Mouse (Mus musculus): ENCODE data around the gene Myl6b.
"Not testable (repeated sequence)": the region's sequence is repeated elsewhere in the genome, so short reads cannot be mapped to it uniquely, and the experiment has no call there.

Myl6b gene

DNA sequence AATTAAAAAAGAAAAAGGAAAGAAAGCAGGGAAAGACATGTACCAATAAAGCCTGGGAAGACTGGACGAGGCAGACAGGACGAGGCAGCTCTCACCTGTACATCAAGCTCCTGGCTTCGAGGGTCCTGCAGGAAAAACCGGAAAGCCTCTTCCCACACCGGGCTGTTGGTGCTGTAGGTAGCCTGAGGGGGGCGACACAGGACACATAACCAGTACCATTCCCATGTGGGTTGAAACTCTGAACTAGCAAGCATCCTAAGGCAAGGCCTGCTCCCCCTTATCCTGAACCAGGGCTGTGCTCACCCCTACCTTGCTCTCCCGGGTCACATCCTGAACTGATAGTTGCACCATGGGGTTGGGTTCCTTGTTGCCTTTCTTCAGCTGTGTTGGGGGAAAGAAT is 20.3 kb upstream of the Myl6b start:
- peak in 1 of 2 experiments; percentile 51 for DNase-seq (ENCODE audit: low spot score in 2 of 2)

- no peak for DNase-seq (ENCODE audit: low spot score in 2 of 2)
Measured at GRCm38 (mm10) chr10:128516677-128517076, 18.2 kb upstream of the Myl6b start.

- DNase-seq (ENCODE audit: low spot score in 2 of 2): no peak
Measured at GRCm38 (mm10) chr10:128516029-128516428, 17.5 kb upstream of the Myl6b start.

DNA sequence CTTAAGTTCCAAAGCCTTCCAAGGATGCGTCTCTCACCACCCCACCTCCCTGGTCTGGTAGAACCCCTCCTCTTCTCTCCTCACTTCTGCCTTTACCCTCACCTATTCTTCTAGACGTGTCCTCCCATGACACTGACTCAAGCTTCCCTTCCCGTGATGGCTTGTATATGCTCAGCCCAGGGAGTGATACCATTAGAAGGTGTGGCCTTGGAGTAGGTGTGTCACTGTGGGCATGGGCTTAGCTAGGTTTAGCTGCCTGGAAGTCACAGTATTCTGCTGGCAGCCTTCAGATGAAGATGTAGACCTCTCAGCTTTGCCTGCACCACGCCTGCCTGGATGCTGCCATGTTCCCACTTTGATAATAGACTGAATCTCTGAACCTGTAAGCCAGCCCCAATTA is 16.6 kb upstream of the Myl6b start:
- DNase-seq (ENCODE audit: low spot score in 2 of 2): no peak

DNA sequence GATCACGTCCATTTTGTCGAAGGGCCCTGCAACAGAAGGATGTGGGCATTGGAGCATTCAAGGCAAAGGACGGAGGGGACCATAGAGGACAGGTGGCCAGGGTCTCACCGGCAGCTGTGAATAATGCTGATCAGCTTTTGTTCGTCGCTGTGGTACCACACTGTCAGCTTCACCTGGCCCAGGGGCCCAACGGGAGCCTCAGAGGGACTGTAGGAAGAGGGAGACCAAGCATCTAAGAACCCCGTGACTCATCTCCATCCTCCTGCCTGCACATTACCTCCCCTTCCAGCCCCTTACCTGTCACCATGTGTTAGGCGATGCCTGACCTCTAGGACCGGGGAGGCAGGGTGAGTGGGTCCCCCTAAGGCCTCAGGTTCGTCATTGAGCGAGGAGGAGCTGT is 13.3 kb upstream of the Myl6b start:
- no peak for DNase-seq (ENCODE audit: low spot score in 2 of 2)

GRCm38 (mm10) chr10:128511189-128511588 is 12.7 kb upstream of the Myl6b start:
- no peak for DNase-seq (ENCODE audit: low spot score in 2 of 2)

GRCm38 (mm10) chr10:128510301-128510700 is 11.8 kb upstream of the Myl6b start:
- DNase-seq (ENCODE audit: low spot score in 2 of 2): no peak

- DNase-seq (ENCODE audit: low spot score in 2 of 2): no peak
Measured at GRCm38 (mm10) chr10:128509831-128510230, 11.3 kb upstream of the Myl6b start.

GRCm38 (mm10) chr10:128509203-128509602 is 10.7 kb upstream of the Myl6b start:
- no peak for DNase-seq (ENCODE audit: low spot score in 2 of 2)

DNA sequence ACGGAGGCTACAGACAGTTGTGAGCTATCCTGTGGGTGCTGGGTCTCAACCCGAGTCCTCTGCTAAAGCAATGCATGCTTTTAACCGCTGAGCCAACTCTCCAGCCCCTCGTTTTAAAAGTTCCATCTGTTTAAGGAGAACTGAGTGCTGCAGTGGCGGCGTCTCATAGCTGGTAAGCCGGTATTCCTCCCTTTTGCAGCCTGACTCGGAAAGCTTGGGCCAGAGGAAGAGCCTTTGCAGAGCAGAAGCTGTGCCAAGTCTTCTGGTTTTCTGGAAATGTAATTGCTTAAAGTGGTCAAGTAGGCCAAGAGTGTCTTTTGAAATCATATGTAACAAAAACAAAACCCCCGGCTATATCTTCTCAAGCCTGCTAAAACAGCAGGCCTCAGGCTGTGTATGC is 9.8 kb upstream of the Myl6b start:
- no peak for DNase-seq (ENCODE audit: low spot score in 2 of 2)

- DNase-seq (ENCODE audit: low spot score in 2 of 2): no peak
Measured at GRCm38 (mm10) chr10:128505974-128506373, 7.5 kb upstream of the Myl6b start.

DNA sequence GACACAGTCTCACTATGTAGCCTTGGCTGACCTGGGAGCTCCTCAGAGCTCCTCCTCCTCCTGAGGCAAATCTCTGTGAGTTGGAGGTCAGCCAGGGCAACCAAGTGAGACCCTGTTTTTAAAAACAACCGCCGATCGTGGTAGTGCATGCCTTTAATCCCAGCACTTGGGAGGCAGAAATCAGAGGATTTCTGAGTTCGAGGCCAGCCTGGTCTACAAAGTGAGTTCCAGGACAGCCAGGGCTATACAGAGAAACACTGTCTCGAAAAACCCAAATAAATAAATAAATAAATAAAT is 6.8 kb upstream of the Myl6b start:
- not testable (repeated sequence) for DNase-seq (ENCODE audit: low spot score in 2 of 2)

GRCm38 (mm10) chr10:128504641-128505370 is 6.3 kb upstream of the Myl6b start:
- DNase-seq (ENCODE audit: low spot score in 2 of 2): no peak

GRCm38 (mm10) chr10:128504012-128504411 is 5.5 kb upstream of the Myl6b start:
- DNase-seq (ENCODE audit: low spot score in 2 of 2): no peak

GRCm38 (mm10) chr10:128503532-128503931 is 5.0 kb upstream of the Myl6b start:
- DNase-seq (ENCODE audit: low spot score in 2 of 2): no peak

DNA sequence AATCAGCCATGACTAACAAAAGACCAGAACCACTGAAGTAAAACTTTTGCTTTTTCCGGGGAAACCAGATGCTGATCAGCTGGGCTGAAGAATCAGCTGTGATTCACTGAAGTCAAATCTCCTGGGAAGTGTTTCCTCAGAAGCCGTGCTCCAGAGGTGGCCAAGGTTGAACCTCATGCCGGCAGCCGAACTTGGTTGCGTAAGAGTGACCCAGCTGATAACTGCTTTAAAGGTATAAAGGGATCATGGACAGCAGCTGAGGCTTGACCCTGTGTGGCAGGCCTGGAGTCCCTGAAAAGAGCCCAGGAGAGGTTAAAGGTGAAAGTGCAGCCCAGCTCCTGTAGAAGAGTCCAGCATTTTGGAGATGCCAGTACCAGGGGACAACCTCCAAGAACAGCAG is 3.9 kb upstream of the Myl6b start:
- DNase-seq (ENCODE audit: low spot score in 2 of 2): no peak

DNA sequence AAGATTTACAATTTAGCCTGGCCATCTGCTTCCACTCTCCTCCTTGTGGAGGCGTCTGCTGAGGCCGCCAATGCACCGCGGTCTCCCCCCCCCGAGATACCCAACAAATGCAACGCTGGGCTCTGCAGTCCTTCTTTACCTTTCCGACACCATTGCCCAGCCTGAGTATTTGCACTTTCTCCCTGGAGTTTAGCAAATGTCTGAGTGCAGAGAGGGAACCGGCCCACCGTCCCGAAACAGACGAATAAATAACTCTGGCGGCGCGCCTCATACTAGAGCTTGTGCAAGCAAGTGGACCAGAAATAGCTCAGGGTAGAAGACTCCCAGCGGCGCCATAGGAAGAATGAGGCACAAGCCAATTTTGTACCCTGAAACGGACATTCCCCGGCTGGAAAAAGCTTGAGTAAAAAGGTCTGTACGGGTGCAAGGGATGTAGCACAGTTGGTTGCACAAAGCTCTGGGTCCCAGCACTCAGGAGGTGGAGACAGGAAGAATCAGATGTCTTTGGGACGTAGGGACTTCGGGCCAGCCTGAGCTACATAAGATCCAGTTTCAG is 709 bp upstream of the Myl6b start:
- DNase-seq (ENCODE audit: low spot score in 2 of 2): peak; percentile 69 to 79

DNA sequence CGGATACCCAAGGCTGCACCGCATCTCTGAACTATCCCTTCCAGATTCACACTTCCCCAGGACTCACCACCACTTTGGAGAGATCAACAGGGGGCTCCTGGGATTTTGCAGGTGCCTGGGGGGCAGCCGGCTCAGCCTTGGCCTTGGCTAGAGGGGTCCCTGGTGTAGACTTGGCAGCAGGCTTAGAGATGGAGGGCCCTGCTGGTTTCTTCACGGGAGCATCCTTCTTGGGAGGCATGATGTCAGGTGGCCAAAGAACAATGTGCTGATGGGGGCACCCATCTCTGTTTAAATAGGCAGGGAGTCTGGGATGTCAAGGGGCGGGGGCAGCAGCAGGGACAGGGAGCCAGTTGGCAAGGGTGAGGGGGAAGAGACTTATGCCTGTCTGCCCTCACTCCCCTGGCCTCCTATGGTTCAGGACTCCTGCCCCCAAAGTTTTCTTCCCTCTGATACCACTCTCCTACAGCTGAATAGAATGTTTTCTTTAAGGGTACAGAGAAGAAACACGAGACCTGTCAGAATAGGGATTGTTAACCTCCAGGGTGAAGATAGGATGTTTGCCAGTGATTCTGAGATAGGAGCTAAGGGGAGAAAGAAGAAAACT is 1.2 kb downstream of the Myl6b start:
- no peak for DNase-seq (ENCODE audit: low spot score in 2 of 2)

DNA sequence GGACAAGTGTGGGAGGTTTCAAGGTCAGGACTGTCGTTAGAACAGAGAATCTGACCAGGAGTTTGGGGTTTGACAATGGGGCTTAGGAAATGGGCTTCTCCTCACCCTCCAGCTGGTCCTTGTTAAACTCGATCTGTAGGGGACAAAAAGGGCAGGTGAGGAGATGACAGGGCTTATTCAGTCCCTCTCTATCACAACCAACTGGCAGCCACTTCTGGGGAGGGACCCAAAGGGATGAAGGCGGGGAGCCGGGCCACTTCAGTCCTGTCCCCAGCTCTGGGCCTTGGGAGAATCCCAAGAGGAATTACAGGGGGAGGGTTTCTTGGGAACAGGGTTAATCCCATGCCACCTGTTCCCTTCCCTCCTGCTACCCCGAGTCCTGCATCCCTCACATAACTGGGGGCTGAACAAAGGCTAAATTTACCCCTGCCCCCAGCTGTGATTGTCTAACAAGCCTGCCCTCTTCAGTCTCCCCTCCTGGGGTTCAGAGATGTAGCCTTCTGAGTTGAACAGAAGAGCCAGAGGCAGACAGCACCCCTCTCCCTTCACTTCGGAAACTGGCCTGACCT is 1.9 kb downstream of the Myl6b start:
- no peak for DNase-seq (ENCODE audit: low spot score in 2 of 2)

- no peak for DNase-seq (ENCODE audit: low spot score in 2 of 2)
Measured at GRCm38 (mm10) chr10:128495903-128496302, 2.6 kb downstream of the Myl6b start.

- DNase-seq (ENCODE audit: low spot score in 2 of 2): no peak
Measured at GRCm38 (mm10) chr10:128495270-128495669, 3.2 kb downstream of the Myl6b start.

DNA sequence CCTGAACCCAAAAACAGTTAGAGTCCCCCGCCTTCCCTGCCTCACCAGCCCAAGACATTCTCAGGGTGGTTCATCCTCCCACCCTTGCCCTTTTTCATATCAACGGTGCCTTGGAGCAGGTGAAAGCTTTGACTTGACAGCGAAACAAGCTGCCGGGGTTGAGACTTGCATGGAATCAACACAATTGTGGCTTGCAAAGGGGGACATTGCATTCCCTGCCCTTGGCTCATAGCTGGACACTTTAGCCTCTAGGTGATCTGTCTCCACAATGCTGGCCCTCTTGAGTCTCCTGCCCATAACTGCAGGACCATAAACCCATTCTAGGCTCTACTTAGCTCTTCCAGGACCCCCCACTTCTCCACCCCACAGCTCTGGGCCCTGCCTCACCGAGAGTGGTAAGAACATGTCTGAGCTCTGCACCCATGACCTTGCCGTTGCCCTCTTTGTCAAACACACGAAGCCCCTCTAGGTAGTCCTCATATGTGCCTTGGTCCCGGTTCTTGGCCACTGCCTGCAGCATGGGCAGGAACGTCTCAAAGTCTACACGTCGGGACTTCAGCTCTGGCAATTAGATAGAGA is 3.7 kb downstream of the Myl6b start:
- no peak for DNase-seq (ENCODE audit: low spot score in 2 of 2)

Measured in right cerebral cortex, postnatal 10 days (tissue).